In genomic region chr11:82340900-82341299, GRCm38 (mm10) we compare ENCODE assay signal across 27 mouse cellular contexts. TPM values are rescaled to one million over a fixed set of nuclear protein-coding genes. Genes with fewer than 3 reads are reported as not detected.
DNase-seq lines count a peak whose midpoint lies in the region; ATAC-seq lines count a peak whose summit lies in the region.
"Had no signal": no experiment of that assay in that cellular context is flagged by ENCODE, and none has a peak within 500 bp of the region (broad histone marks: within the 10 kb centered on the region; RNA-seq: fewer than 3 reads in every experiment).

No protein-coding gene starts in this region.

- H3K4me1 ChIP-seq in heart, embryonic 13.5 days, result peaks cover 18% of the 10 kb centered on the region
- peaks cover 23% of the 10 kb centered on the region for H3K4me1 ChIP-seq in kidney, embryonic 15.5 days
- H3K4me1 ChIP-seq in liver, embryonic 16.5 days (ENCODE audit: control insufficient read depth, low read depth, low read length), result no peaks in the 10 kb centered on the region
- H3K4me1 ChIP-seq in neural tube, embryonic 15.5 days, result peaks cover 16% of the 10 kb centered on the region
- H3K4me1 ChIP-seq: stomach, embryonic 15.5 days had no signal

- peak overlapping the region; percentile 64 for H3K27ac ChIP-seq in heart, embryonic 13.5 days (replicated peaks)
- peak overlapping the region; percentile 42 for H3K27ac ChIP-seq in kidney, embryonic 15.5 days
- H3K27ac ChIP-seq in liver, embryonic 16.5 days (ENCODE audit: low read length), result no peak overlapping the region
- peak overlapping the region; percentile 72 for H3K27ac ChIP-seq in neural tube, embryonic 15.5 days (replicated peaks)
- H3K27ac ChIP-seq: embryonic facial prominence, embryonic 10.5 days; layer of hippocampus, adult 2 months; stomach, embryonic 15.5 days had no signal

- no peak for ATAC-seq in heart, embryonic 13.5 days (ENCODE audit: extremely low read depth, insufficient number of reproducible peaks, low FRiP score, low TSS enrichment)
- ATAC-seq in kidney, embryonic 15.5 days (replicated peaks; ENCODE audit: low FRiP score), result no peak
- peak; percentile 35 for ATAC-seq in liver, embryonic 16.5 days (ENCODE audit: low read depth)
- ATAC-seq in neural tube, embryonic 15.5 days (ENCODE audit: low FRiP score), result no peak

- intact Hi-C loops in heart, postnatal 10 days (cut with DNase I), result no loop called here

- DNase-seq in heart, postnatal 10 days, result no peak
- DNase-seq in kidney, postnatal 36 days, result no peak
- DNase-seq in left cerebral cortex, adult 9 months (ENCODE audit: low spot score in 2 of 2), result no peak
- DNase-seq: adrenal gland, postnatal 36 days; cerebellum, adult 11-12 months; kidney, adult 11 months; layer of hippocampus, postnatal 36 days; lung, postnatal 36 days; right cerebral cortex, postnatal 14 days; spleen, adult 18-20 months; thymus, adult 18-20 months; thymus, postnatal 4 days had no signal

- H3K36me3 ChIP-seq in heart, embryonic 13.5 days, result no peaks in the 10 kb centered on the region
- no peaks in the 10 kb centered on the region for H3K36me3 ChIP-seq in kidney, embryonic 15.5 days
- H3K36me3 ChIP-seq in liver, embryonic 16.5 days (ENCODE audit: control insufficient read depth, insufficient read depth), result no peaks in the 10 kb centered on the region
- H3K36me3 ChIP-seq in neural tube, embryonic 15.5 days, result no peaks in the 10 kb centered on the region
- H3K36me3 ChIP-seq: embryonic facial prominence, embryonic 10.5 days; stomach, embryonic 15.5 days had no signal

- 0 out of 2 replicates have a peak overlapping the region, but pooled peaks have one; percentile 27 for H3K4me2 ChIP-seq in heart, embryonic 13.5 days
- H3K4me2 ChIP-seq in kidney, embryonic 15.5 days, result peak overlapping the region; percentile 23; the same call in 1 of the 2 replicates
- H3K4me2 ChIP-seq in liver, embryonic 16.5 days (ENCODE audit: low read depth, low read length), result no peak overlapping the region
- H3K4me2 ChIP-seq in neural tube, embryonic 15.5 days, result no peak overlapping the region
- H3K4me2 ChIP-seq: lung, embryonic 14.5 days; stomach, embryonic 15.5 days had no signal

- H3K27me3 ChIP-seq in heart, embryonic 13.5 days (replicated peaks), result no peaks in the 10 kb centered on the region
- H3K27me3 ChIP-seq in kidney, embryonic 15.5 days, result peaks cover 13% of the 10 kb centered on the region
- no peaks in the 10 kb centered on the region for H3K27me3 ChIP-seq in liver, embryonic 16.5 days (ENCODE audit: control insufficient read depth, insufficient read depth, low read depth, low read length)
- H3K27me3 ChIP-seq in neural tube, embryonic 15.5 days (replicated peaks), result no peaks in the 10 kb centered on the region
- H3K27me3 ChIP-seq: stomach, embryonic 15.5 days had no signal

- H3K9ac ChIP-seq in heart, embryonic 13.5 days, result no peak overlapping the region
- H3K9ac ChIP-seq in kidney, embryonic 15.5 days, result no peak overlapping the region
- no peak overlapping the region for H3K9ac ChIP-seq in liver, embryonic 16.5 days (ENCODE audit: low read depth, low read length)
- H3K9ac ChIP-seq in neural tube, embryonic 15.5 days (replicated peaks), result no peak overlapping the region
- H3K9ac ChIP-seq: lung, embryonic 14.5 days; stomach, embryonic 15.5 days had no signal

- WGBS in heart, embryonic 13.5 days, result 28% methylated on average over 2 of the region's 2 CpGs
- 27% methylated on average over 2 of the region's 2 CpGs for WGBS in kidney, embryonic 15.5 days
- WGBS in liver, embryonic 16.5 days (ENCODE audit: insufficient replicate concordance), result 10% methylated on average over 2 of the region's 2 CpGs
- 66% methylated on average over 2 of the region's 2 CpGs for WGBS in neural tube, embryonic 15.5 days

- no peak overlapping the region for H3K4me3 ChIP-seq in heart, embryonic 13.5 days
- no peak overlapping the region for H3K4me3 ChIP-seq in kidney, embryonic 15.5 days (replicated peaks)
- H3K4me3 ChIP-seq in liver, embryonic 16.5 days (ENCODE audit: low read depth, low read length), result no peak overlapping the region
- H3K4me3 ChIP-seq in neural tube, embryonic 15.5 days (replicated peaks), result no peak overlapping the region
- H3K4me3 ChIP-seq: embryonic facial prominence, embryonic 10.5 days; layer of hippocampus, adult 2 months; stomach, embryonic 15.5 days had no signal

- 0 out of 2 replicates have a peak, but pooled peaks cover 5% of the 10 kb centered on the region for H3K9me3 ChIP-seq in heart, embryonic 13.5 days
- H3K9me3 ChIP-seq in kidney, embryonic 15.5 days (replicated peaks), result no peaks in the 10 kb centered on the region
- H3K9me3 ChIP-seq in liver, embryonic 16.5 days (replicated peaks; ENCODE audit: control insufficient read depth, low read length), result no peaks in the 10 kb centered on the region
- H3K9me3 ChIP-seq in neural tube, embryonic 15.5 days (replicated peaks), result no peaks in the 10 kb centered on the region
- H3K9me3 ChIP-seq: embryonic facial prominence, embryonic 10.5 days; stomach, embryonic 15.5 days had no signal

RNA-seq across cellular contexts. Expression of gene Ccl1, which starts 35.4 kb away (rescaled TPM):
- polyA plus RNA-seq in heart, embryonic 13.5 days (2015; fragmentation: Nextera tagmentation; extraction: Ambion mirVana), result not detected in 2 replicates
- not detected for total RNA-seq in heart, postnatal 10 days (2021)
- not detected in 2 replicates for polyA plus RNA-seq in kidney, embryonic 15.5 days (2015; fragmentation: Nextera tagmentation; extraction: Ambion mirVana)
- polyA plus RNA-seq in liver, embryonic 16.5 days (2015; fragmentation: Nextera tagmentation; extraction: Ambion mirVana), result not detected in 2 replicates
- 0.92 and 1.1 TPM in 2 replicates for polyA plus RNA-seq in neural tube, embryonic 15.5 days (2015; fragmentation: Nextera tagmentation; extraction: Ambion mirVana)
- total RNA-seq: adrenal gland, postnatal 36 days; gastrocnemius, adult 18-20 months; granulocyte monocyte progenitor cell, adult 5-6 weeks; hematopoietic stem cell, adult 5-6 weeks; layer of hippocampus, adult 2 months; layer of hippocampus, postnatal 36 days; left cerebral cortex, postnatal 25 days had no signal
- polyA plus RNA-seq: C2C12; embryonic facial prominence, embryonic 10.5 days; forebrain, embryonic 11.5 days; limb, embryonic 14.5 days; lung, embryonic 14.5 days; stomach, embryonic 15.5 days had no signal

RNA-seq across cellular contexts. Expression of gene Tmem132e, which starts 47.8 kb away (rescaled TPM):
- polyA plus RNA-seq in heart, embryonic 13.5 days (2015; fragmentation: Nextera tagmentation; extraction: Ambion mirVana), result 0.11 and 0.15 TPM in 2 replicates
- total RNA-seq in heart, postnatal 10 days (2021), result under 1 TPM; 0.05 to 0.12 TPM
- 0.18 and 0.40 TPM in 2 replicates for polyA plus RNA-seq in kidney, embryonic 15.5 days (2015; fragmentation: Nextera tagmentation; extraction: Ambion mirVana)
- 0.12 and 0.13 TPM in 2 replicates for polyA plus RNA-seq in liver, embryonic 16.5 days (2015; fragmentation: Nextera tagmentation; extraction: Ambion mirVana)
- polyA plus RNA-seq in neural tube, embryonic 15.5 days (2015; fragmentation: Nextera tagmentation; extraction: Ambion mirVana), result 5.1 and 5.7 TPM in 2 replicates
- total RNA-seq: gastrocnemius, adult 18-20 months; granulocyte monocyte progenitor cell, adult 5-6 weeks; hematopoietic stem cell, adult 5-6 weeks had no signal
- polyA plus RNA-seq: C2C12 had no signal

Comparison
In these comparisons a context has a peak if more than half of its experiments do, and no peak if none do; other contexts are left out.
1. H3K4me2 ChIP-seq: peak in heart, embryonic 13.5 days (single experiment) and kidney, embryonic 15.5 days (single experiment); none in liver, embryonic 16.5 days (single experiment) and neural tube, embryonic 15.5 days (single experiment).